Mouse (Mus musculus): Measurements from ENCODE around the gene Tes. TPM values are rescaled to one million over a fixed set of nuclear protein-coding genes. Genes with fewer than 3 reads are reported as not detected.

Gene Tes
- polyA plus RNA-seq, 1 experiment from 2014 or later: 4.5 TPM

GRCm38 (mm10) chr6:17079826-17080225, 14.9 kb downstream of the Tes start:
- Histone ChIP-seq H3K27me3 (no peaks in the 10 kb centered on the region), H3K27ac (no peak overlapping the region), H3K9ac (no peak overlapping the region), H3K4me2 (no peak overlapping the region), H3K36me3 (no peaks in the 10 kb centered on the region), H3K4me3 (replicated peaks) (no peak overlapping the region), H3K4me1 (replicated peaks) (no peaks in the 10 kb centered on the region), H3K9me3 (replicated peaks) (no peaks in the 10 kb centered on the region)
- 66% methylated on average over 5 of the region's 5 CpGs for WGBS (ENCODE audit: insufficient replicate concordance)
- ATAC-seq (ENCODE audit: low read depth) (no peak), DNase-seq (no peak)

GRCm38 (mm10) chr6:17082238-17082637, 17.3 kb downstream of the Tes start:
- 53% methylated on average over 4 of the region's 4 CpGs for WGBS (ENCODE audit: insufficient replicate concordance)
- no peak overlapping the region for H3K4me3 ChIP-seq (replicated peaks)
- H3K27ac ChIP-seq: no peak overlapping the region
- H3K4me1 ChIP-seq (replicated peaks): no peaks in the 10 kb centered on the region
- H3K9ac ChIP-seq: no peak overlapping the region
- no peak for ATAC-seq (ENCODE audit: low read depth)
- H3K36me3 ChIP-seq: no peaks in the 10 kb centered on the region
- DNase-seq: no peak
- H3K4me2 ChIP-seq: no peak overlapping the region
- H3K9me3 ChIP-seq (replicated peaks): no peaks in the 10 kb centered on the region
- no peaks in the 10 kb centered on the region for H3K27me3 ChIP-seq

- no peaks in the 10 kb centered on the region for H3K4me1 ChIP-seq (replicated peaks)
- no peaks in the 10 kb centered on the region for H3K9me3 ChIP-seq (replicated peaks)
- H3K4me3 ChIP-seq (replicated peaks): no peak overlapping the region
- no peaks in the 10 kb centered on the region for H3K36me3 ChIP-seq
- 61% methylated on average over 5 of the region's 5 CpGs for WGBS (ENCODE audit: insufficient replicate concordance)
- no peak for DNase-seq
- H3K9ac ChIP-seq: no peak overlapping the region
- no peaks in the 10 kb centered on the region for H3K27me3 ChIP-seq
- no peak overlapping the region for H3K4me2 ChIP-seq
- H3K27ac ChIP-seq: no peak overlapping the region
- no peak for ATAC-seq (ENCODE audit: low read depth)
Measured at GRCm38 (mm10) chr6:17082800-17083199, 17.9 kb downstream of the Tes start.

- DNase-seq (peak; percentile 4), ATAC-seq (ENCODE audit: low read depth) (no peak)
- Histone ChIP-seq H3K9ac (no peak overlapping the region), H3K4me3 (replicated peaks) (no peak overlapping the region), H3K36me3 (no peaks in the 10 kb centered on the region), H3K9me3 (replicated peaks) (no peaks in the 10 kb centered on the region), H3K4me1 (replicated peaks) (no peaks in the 10 kb centered on the region), H3K4me2 (no peak overlapping the region), H3K27me3 (no peaks in the 10 kb centered on the region), H3K27ac (no peak overlapping the region)
- 53% methylated on average over 6 of the region's 6 CpGs for WGBS (ENCODE audit: insufficient replicate concordance)
Measured at GRCm38 (mm10) chr6:17087485-17087884, 22.5 kb downstream of the Tes start.

- WGBS (ENCODE audit: insufficient replicate concordance): 84% methylated on average over 8 of the region's 8 CpGs
- no peaks in the 10 kb centered on the region for H3K27me3 ChIP-seq
- no peak for ATAC-seq (ENCODE audit: low read depth)
Measured at GRCm38 (mm10) chr6:17097301-17097700, 32.4 kb downstream of the Tes start.

GRCm38 (mm10) chr6:17098559-17098958, 33.6 kb downstream of the Tes start:
- no peak overlapping the region for H3K4me3 ChIP-seq (replicated peaks)
- H3K4me2 ChIP-seq: no peak overlapping the region
- no peak for ATAC-seq (ENCODE audit: low read depth)
- H3K4me1 ChIP-seq (replicated peaks): no peaks in the 10 kb centered on the region
- H3K27ac ChIP-seq: no peak overlapping the region
- H3K9ac ChIP-seq: no peak overlapping the region
- H3K9me3 ChIP-seq (replicated peaks): no peaks in the 10 kb centered on the region
- H3K36me3 ChIP-seq: no peaks in the 10 kb centered on the region
- WGBS (ENCODE audit: insufficient replicate concordance): 77% methylated on average over 9 of the region's 9 CpGs
- H3K27me3 ChIP-seq: no peaks in the 10 kb centered on the region
- DNase-seq: no peak

More at GRCm38 (mm10) chr6:17097301-17097700, 32.4 kb downstream of the Tes start:
- no peaks in the 10 kb centered on the region for H3K36me3 ChIP-seq
- H3K9me3 ChIP-seq (replicated peaks): no peaks in the 10 kb centered on the region
- DNase-seq: no peak
- H3K4me3 ChIP-seq (replicated peaks): no peak overlapping the region
- no peaks in the 10 kb centered on the region for H3K4me1 ChIP-seq (replicated peaks)
- H3K27ac ChIP-seq: no peak overlapping the region
- no peak overlapping the region for H3K9ac ChIP-seq
- no peak overlapping the region for H3K4me2 ChIP-seq

- no peak for DNase-seq
- Histone ChIP-seq H3K4me2 (no peak overlapping the region), H3K4me3 (replicated peaks) (no peak overlapping the region), H3K4me1 (replicated peaks) (no peaks in the 10 kb centered on the region), H3K27ac (no peak overlapping the region), H3K27me3 (no peaks in the 10 kb centered on the region), H3K36me3 (no peaks in the 10 kb centered on the region), H3K9ac (no peak overlapping the region), H3K9me3 (replicated peaks) (no peaks in the 10 kb centered on the region)
- no peak for ATAC-seq (ENCODE audit: low read depth)
- WGBS (ENCODE audit: insufficient replicate concordance): 79% methylated on average over 25 of the region's 25 CpGs
Measured at GRCm38 (mm10) chr6:17099477-17100130, 34.7 kb downstream of the Tes start.

GRCm38 (mm10) chr6:17105714-17106113, 40.8 kb downstream of the Tes start:
- Histone ChIP-seq H3K4me2 (no peak overlapping the region), H3K9me3 (replicated peaks) (no peaks in the 10 kb centered on the region), H3K4me3 (replicated peaks) (no peak overlapping the region), H3K27ac (no peak overlapping the region), H3K36me3 (no peaks in the 10 kb centered on the region), H3K4me1 (replicated peaks) (no peaks in the 10 kb centered on the region), H3K9ac (no peak overlapping the region), H3K27me3 (no peaks in the 10 kb centered on the region)
- no peak for ATAC-seq (ENCODE audit: low read depth)
- DNase-seq: no peak

- WGBS (ENCODE audit: insufficient replicate concordance): 80% methylated on average over 5 of the region's 5 CpGs
- no peaks in the 10 kb centered on the region for H3K4me1 ChIP-seq (replicated peaks)
- no peak overlapping the region for H3K4me3 ChIP-seq (replicated peaks)
Measured at GRCm38 (mm10) chr6:17106493-17106892, 41.5 kb downstream of the Tes start.

DNA sequence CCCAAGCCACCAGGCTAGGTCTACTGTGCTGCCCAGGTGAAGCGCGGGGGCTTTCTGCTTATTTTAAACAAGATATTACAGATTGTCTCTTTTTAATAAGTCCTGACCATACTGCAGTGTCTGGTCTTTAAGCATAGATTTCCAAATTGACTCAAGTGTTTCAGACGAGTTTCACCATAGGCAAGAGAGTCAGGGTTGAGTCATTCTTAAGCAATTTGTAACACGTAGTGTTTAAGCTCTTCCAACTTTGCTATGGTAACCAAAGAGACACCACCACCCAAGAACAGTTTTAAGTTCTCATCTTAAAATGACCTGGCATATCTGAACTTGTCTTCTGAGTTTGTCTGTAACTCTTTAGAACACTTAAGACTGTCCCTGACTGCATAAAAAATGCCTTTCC, 44.3 kb downstream of the Tes start:
- DNase-seq (no peak), ATAC-seq (ENCODE audit: low read depth) (no peak)
- whole genome bisulfite sequencing (ENCODE audit: insufficient replicate concordance): 56% methylated on average over 4 of the region's 4 CpGs
- H3K4me1 ChIP-seq (replicated peaks): no peaks in the 10 kb centered on the region
- no peaks in the 10 kb centered on the region for H3K9me3 ChIP-seq (replicated peaks)
- H3K4me2 ChIP-seq: no peak overlapping the region
- H3K27ac ChIP-seq: no peak overlapping the region
- H3K4me3 ChIP-seq (replicated peaks): no peak overlapping the region
- no peaks in the 10 kb centered on the region for H3K36me3 ChIP-seq
- no peaks in the 10 kb centered on the region for H3K27me3 ChIP-seq
- H3K9ac ChIP-seq: no peak overlapping the region

More at GRCm38 (mm10) chr6:17106493-17106892, 41.5 kb downstream of the Tes start:
- H3K9ac ChIP-seq: no peak overlapping the region
- H3K9me3 ChIP-seq (replicated peaks): no peaks in the 10 kb centered on the region
- H3K27me3 ChIP-seq: no peaks in the 10 kb centered on the region
- no peak overlapping the region for H3K4me2 ChIP-seq
- no peak overlapping the region for H3K27ac ChIP-seq
- ATAC-seq (ENCODE audit: low read depth): no peak
- no peaks in the 10 kb centered on the region for H3K36me3 ChIP-seq
- DNase-seq: no peak

DNA sequence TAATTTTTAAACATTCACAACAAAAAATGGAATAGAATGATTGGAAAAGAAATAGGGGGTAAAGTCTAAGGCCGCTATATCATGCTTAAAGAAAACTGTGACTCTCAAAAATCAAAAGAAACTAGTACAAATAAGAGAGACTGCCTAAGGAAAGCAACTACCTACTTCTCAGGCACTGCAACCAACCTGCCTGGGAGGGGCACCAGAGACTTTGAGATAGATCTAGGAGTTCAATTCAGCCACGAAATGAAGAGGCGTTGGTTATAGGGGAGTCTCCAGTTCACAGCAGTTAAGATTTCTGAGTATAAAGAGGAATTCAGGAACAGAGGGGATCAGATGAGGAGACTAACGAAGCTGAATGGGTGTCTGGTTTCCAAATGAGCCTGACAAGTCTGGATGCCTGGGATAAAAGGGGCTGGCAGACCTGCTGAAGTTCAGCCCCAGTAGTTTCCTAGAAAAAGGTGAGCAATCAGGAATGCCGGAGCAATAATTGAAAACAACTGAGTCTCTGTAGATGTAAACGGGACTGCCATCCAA, 45.7 kb downstream of the Tes start:
- no peak overlapping the region for H3K27ac ChIP-seq
- no peak overlapping the region for H3K4me3 ChIP-seq (replicated peaks)
- no peak overlapping the region for H3K4me2 ChIP-seq
- WGBS (ENCODE audit: insufficient replicate concordance): 54% methylated on average over 6 of the region's 6 CpGs
- H3K9me3 ChIP-seq (replicated peaks): no peaks in the 10 kb centered on the region
- no peaks in the 10 kb centered on the region for H3K4me1 ChIP-seq (replicated peaks)
- no peaks in the 10 kb centered on the region for H3K36me3 ChIP-seq
- H3K27me3 ChIP-seq: no peaks in the 10 kb centered on the region
- H3K9ac ChIP-seq: no peak overlapping the region
- no peak for ATAC-seq (ENCODE audit: low read depth)
- DNase-seq: no peak

DNA sequence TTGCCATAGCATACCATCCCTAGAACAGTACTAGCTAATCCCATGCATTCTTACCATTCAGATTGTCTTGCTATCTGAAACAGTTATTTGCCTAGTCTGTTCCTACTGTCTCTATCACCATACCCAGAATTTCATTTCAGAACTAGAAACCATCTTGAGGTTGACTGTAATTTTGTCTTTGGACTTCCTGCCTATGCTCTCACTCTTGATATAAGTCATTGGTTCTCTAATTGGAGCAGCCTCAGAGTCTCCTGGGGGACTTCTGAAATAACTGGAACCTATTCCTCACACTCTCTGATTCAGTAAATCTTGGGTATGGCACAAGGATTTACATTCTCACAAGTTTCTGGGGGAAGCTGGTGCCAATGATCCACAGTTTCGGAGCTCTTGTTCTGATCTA, 47.1 kb downstream of the Tes start:
- ATAC-seq (ENCODE audit: low read depth) (no peak), DNase-seq (no peak)
- Histone ChIP-seq H3K27ac (no peak overlapping the region), H3K4me3 (replicated peaks) (no peak overlapping the region), H3K9ac (no peak overlapping the region), H3K36me3 (no peaks in the 10 kb centered on the region), H3K27me3 (no peaks in the 10 kb centered on the region), H3K9me3 (replicated peaks) (no peaks in the 10 kb centered on the region), H3K4me2 (no peak overlapping the region), H3K4me1 (replicated peaks) (no peaks in the 10 kb centered on the region)
- WGBS (ENCODE audit: insufficient replicate concordance): 73% methylated on average over 1 of the region's 1 CpGs

Data from liver, embryonic 13.5 days (tissue).